Mouse (Mus musculus) right cerebral cortex, adult 2 months (tissue): ENCODE data around the gene Flrt3.

Experiments used
- DNase-seq, 2 experiments: peaks; one replicate each; pipeline ENCODE4 v3.0.0; 2021 to 2022; ENCODE audit warnings: low spot score in 2 of 2

Gene Flrt3

GRCm38 (mm10) chr2:140670963-140671702, at the start of gene Flrt3:
Gene Flrt3 (minus strand): TSS chr2:140671469.
- peak; percentile 94 to 97 for DNase-seq

DNA sequence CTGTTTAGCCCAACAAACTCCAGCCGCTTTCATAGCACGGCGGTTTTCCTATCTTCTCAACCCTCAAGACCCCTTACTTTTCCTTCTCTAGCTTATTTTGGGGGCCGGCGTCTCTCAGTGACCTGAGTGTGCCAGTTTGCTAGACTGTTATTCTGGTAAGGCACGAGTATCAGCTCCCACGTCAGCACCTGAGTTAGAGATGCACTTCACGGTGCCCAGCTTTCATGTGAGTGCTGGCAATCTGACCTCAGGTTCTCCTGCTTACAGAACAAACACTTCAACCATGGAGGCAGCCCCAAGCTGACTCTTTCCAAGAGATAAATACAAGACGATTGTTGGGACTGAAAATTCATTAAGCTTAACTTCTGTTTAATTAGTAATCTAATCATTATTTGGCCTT, 46.1 kb upstream of the Flrt3 start:
- DNase-seq = no peak

GRCm38 (mm10) chr2:140715822-140716221, 44.6 kb upstream of the Flrt3 start:
- no peak for DNase-seq

DNA sequence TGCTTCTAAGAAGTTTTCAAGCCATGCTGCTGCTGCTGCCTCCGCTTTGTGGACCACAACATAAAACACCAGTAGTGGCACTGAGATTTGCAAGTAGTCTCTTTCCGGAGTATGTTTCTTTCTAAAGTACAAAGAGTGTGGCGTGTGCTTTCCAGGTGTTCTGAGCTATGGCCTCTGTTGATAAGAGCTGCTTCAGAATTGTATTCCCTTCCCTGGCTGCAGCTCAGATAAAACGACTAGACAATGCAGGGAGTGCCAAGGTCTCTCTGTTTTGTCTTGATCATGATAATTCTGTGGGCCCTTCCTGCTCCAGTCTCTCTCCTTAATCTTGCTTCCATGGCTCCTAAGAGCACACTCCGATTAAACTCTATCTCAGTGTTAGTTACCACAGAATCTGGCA, 36.3 kb upstream of the Flrt3 start:
- DNase-seq = no peak

DNA sequence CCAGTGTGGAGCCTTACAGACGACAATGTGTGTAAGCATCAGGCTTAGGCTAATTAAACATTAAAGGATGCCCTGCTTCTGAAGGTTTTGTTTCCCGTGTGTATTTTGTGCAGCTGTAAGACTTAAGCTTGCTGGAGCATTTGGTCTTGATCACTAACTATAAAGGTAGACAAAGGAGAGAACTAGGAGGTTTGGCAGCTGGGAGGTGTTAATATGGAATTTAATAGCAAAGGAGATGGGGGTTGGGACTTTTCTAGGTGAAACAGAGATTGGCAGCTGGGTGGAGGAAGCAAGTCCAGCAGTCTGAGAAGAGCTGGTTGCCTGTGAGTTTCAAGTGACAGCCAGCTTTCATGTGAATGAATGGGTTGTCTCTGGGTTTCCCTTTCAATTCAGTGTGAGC, 34.0 kb upstream of the Flrt3 start:
- DNase-seq = no peak

DNA sequence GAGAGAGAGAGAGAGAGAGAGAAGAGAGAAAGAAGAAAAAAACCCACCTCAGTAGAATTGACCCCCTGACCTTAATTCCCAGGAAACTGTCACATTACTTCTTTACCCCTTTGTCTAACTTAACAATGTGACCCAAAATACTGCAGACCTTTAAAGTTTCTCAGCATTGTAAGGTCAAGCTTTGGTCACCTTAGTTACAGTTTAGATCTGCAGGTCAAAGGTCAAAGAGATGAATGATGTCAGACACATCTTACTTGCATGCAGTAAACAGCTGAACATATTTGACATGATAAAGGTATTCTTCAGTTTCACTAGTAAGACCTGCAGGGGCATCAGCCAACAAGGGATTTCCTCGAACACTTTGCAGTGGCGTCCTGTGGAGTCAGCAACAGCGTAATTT, 32.9 kb upstream of the Flrt3 start:
- no peak for DNase-seq

- no peak for DNase-seq
Measured at GRCm38 (mm10) chr2:140703377-140703776, 32.1 kb upstream of the Flrt3 start.

- no peak for DNase-seq
Measured at GRCm38 (mm10) chr2:140698585-140698984, 27.3 kb upstream of the Flrt3 start.

DNA sequence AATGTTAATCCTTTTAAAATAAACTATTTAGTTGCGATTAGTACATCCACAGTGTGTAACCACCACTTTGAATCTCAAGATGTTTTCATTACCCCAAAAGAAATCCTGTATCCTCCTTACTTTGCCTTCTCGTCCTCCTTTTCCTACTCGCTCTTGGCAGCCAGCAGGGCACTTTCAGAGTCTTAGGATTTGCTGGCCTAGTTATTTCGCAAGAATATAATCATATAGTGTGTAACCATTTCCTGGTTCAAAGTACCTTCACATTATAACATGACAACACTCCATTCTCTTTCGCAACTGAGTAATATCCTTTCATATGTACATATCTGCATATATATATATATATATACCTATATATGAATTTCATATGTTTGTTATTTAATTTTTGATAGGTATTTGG, 22.6 kb upstream of the Flrt3 start:
- DNase-seq = no peak

DNA sequence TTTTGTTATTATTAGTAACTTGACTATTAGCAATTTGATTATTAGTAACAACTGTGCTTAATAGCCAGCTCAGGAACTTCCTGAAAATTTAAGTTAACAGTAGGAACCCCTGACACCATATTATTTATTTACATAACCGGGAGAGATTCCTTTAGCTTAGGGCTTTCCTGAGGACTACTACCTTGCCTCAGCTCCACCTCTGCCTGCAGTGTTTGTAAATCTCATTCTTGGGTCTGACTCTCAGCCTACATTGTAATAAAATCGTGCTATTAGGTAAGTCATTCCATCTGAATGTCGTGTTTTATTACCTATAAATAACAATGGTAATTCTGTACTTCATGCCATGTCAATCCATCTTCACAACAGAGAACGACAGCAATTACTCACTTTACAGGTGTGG, 21.2 kb upstream of the Flrt3 start:
- no peak for DNase-seq

- DNase-seq = no peak
Measured at GRCm38 (mm10) chr2:140691403-140691802, 20.1 kb upstream of the Flrt3 start.

GRCm38 (mm10) chr2:140690906-140691305, 19.6 kb upstream of the Flrt3 start:
- DNase-seq = no peak

- DNase-seq = no peak
Measured at GRCm38 (mm10) chr2:140676728-140677127, 5.5 kb upstream of the Flrt3 start.

DNA sequence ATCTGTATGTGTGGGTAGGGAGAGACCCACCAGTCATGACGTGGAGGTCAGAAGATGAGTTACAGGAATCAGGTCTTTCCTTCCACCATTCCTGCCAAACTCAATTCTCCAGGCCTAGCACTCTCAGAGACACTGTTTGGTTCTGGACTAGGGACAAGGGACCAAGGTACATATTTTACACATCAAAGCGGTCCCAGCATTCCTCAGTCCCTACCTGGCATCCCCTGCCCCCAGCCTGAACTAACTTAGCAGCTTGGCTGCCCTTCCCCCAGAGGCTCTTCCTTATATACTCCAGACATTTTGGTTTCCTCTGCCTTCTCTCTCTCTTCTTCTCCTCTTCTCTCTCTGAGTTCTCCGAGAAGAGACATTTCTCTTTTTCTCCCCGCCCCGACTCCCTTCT, 2.2 kb upstream of the Flrt3 start:
- no peak for DNase-seq

DNA sequence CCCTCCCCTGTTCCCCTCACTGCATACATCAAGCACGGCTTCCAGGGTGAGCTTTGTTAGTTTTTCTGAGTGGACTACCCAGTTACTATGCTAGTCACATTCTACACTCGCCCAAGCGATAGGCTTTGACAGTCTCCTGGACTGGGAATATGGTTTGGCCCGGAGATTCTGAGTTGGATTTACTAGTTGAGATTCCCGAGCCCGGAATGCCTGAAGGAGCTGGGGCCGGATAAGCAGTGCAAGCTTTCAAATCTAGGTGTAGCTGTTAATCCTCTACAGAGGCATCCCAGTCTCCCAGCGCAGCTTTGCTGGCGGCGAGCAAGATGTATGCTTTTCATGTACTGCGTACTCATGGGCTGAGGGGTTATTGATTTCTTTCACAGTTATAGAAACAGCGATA, 812 bp downstream of the Flrt3 start:
- peak; percentile 67 to 79 for DNase-seq

DNA sequence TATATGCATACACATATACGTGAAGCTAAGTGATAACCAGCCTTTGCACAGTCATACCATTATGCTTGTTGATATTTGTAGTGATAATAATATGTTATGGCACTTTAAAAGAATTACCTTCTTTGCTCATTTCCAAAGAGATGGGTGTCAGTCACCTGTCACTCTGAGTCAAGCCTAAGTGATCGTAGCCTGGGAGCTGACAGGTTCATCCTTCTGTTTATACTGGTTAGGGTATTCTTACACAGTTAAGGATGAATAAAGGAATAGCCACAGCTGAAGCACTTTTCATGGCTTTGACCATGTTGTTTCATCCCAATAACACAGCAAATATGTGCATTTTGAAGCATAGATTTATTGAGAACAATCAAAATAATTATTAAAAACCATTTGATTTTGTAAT, 1.5 kb downstream of the Flrt3 start:
- no peak for DNase-seq

GRCm38 (mm10) chr2:140669081-140669480, 2.2 kb downstream of the Flrt3 start:
- no peak for DNase-seq

GRCm38 (mm10) chr2:140668311-140668710, 3.0 kb downstream of the Flrt3 start:
- peak; percentile 85 to 88 for DNase-seq

GRCm38 (mm10) chr2:140667261-140668047, 3.8 kb downstream of the Flrt3 start:
- DNase-seq = no peak

- no peak for DNase-seq
Measured at GRCm38 (mm10) chr2:140666846-140667245, 4.4 kb downstream of the Flrt3 start.

GRCm38 (mm10) chr2:140664381-140664780, 6.9 kb downstream of the Flrt3 start:
- DNase-seq = no peak

GRCm38 (mm10) chr2:140662673-140663072, 8.6 kb downstream of the Flrt3 start:
- DNase-seq = no peak

DNA sequence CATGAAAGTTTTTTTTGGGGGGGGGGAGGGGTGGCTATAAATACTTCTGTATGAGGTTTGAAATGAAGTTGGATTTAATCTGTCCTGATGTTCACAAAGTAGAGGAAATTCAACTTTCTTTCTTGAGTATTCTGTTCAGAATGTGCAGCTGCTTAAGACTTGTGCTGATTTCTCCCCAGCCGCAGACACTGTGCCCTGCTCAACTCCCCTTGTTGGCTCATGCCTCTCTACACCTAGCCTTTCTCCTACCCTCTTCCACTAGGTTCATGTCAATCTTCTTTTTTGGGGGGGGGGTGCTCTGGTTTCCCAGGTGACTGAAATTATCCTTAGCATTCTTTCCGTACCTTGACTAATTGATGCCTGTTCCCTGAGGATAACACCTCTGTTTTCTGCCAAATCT, 17.3 kb downstream of the Flrt3 start:
- DNase-seq = no peak
